Mouse (Mus musculus): ENCODE results near the gene Sema5b. TPM values are rescaled to one million over a fixed set of nuclear protein-coding genes. Genes with fewer than 3 reads are reported as not detected.

The Sema5b gene
- polyA plus RNA-seq, 1 experiment from 2014 or later = 15.1 TPM

DNA sequence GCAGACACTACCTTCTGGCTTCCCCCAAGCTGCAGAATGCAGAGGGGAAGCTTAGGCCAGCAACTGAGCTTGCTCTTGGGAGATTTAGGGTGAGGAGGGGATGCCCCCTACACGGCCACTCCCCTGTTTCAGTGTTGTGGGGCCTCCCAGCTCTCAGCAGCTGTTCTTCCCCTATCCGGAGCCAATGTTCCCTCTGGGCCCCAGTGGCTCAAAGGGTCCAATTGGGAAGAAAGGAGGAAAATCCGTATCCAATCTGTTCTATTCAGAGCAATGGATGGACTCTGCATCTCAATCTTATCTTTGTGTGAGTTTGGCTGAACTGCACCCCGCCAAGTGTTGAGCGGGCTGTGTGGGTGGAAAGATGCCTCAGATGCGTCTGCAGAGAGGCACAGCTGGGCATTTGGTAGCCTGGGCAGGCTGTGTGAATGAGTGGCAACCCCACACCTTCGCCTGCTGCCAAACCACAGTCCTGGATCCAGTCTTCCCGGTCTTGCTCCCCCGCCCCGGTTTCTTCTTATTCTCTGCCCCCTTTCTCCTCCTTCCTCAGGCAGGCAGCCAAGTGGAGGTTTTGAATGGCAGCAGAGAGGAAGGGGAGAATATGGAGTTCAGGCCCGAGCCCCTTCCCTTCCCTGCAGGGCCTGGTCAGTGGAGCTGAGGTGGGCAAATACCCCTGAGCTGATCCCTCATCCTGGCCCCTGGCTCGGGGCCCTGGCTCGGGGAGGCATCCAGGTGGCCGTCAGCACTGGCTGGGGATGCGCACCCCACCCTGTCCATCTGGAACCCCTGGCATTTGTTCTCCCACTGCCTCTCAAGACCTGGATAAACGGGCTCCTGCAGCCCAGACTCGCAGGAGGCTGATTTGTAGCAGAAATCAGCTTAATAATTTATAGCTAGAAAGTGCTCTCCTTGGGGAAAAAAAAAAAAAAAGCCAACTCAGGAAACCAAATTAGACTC, 73.2 kb downstream of the Sema5b start:
- Histone ChIP-seq H3K4me3 (ENCODE audit: low read length) (no peak overlapping the region), H3K9ac (ENCODE audit: low read depth, low read length) (peak overlapping the region; percentile 31; the same call in 1 of the 2 replicates), H3K4me2 (ENCODE audit: low read length) (peak overlapping the region; percentile 33), H3K27ac (ENCODE audit: low read depth, low read length) (peak overlapping the region; percentile 74), H3K36me3 (ENCODE audit: control insufficient read depth, insufficient read depth, low read length) (no peaks in the 10 kb centered on the region), H3K27me3 (replicated peaks; ENCODE audit: control insufficient read depth, insufficient read depth, low read length) (no peaks in the 10 kb centered on the region), H3K4me1 (ENCODE audit: control insufficient read depth, insufficient read depth, low read depth, low read length) (peaks cover 17% of the 10 kb centered on the region), H3K9me3 (ENCODE audit: control insufficient read depth, low read length) (no peaks in the 10 kb centered on the region)
- 18% methylated on average over 17 of the region's 17 CpGs for WGBS
- ATAC-seq = peak; percentile 89

DNA sequence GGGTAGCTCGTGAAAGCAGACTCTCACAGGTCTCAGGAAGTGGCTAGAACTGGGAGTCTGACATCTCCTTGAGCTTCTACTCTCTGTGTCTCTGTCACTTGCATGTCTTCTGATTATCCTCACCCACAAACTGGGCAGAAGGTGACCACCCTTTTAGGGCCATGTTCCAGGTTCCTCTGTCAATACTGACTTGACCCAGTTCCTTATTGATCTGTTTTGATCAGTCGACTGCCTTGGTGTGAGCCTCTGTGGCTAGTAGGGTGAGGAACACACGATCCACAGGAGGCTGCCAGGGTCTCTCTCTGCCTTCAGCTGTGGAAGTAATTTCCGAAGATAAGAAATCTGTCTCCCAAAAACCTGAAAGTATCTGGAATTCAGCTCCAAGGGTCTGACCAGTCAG, 76.8 kb downstream of the Sema5b start:
- H3K4me3 ChIP-seq (ENCODE audit: low read length) = no peak overlapping the region
- no peak overlapping the region for H3K27ac ChIP-seq (ENCODE audit: low read depth, low read length)
- no peak overlapping the region for H3K9ac ChIP-seq (ENCODE audit: low read depth, low read length)
- no peaks in the 10 kb centered on the region for H3K27me3 ChIP-seq (replicated peaks; ENCODE audit: control insufficient read depth, insufficient read depth, low read length)
- H3K36me3 ChIP-seq (ENCODE audit: control insufficient read depth, insufficient read depth, low read length) = no peaks in the 10 kb centered on the region
- no peaks in the 10 kb centered on the region for H3K9me3 ChIP-seq (ENCODE audit: control insufficient read depth, low read length)
- no peak for ATAC-seq
- no peak overlapping the region for H3K4me2 ChIP-seq (ENCODE audit: low read length)
- 87% methylated on average over 4 of the region's 4 CpGs for WGBS
- peaks cover 17% of the 10 kb centered on the region for H3K4me1 ChIP-seq (ENCODE audit: control insufficient read depth, insufficient read depth, low read depth, low read length)

DNA sequence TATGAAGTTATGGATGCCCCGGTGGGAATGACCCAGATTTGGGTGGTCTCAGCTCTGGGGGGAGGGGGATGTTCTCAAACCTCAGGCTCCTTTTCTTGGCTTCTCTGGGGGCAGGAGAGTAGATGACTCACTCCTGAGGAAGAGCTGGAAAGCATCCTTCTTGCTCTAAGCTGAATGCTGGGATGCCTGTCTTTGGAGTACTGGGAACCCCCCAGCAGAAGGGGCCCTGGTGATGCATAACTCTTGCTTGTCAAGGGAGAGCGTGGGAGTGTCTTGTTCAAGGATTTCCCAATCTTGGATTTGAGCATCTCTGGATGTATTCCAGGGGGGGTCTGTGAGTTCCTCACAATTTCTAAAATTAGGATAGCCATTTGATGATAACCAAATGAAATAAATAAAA, 82.1 kb downstream of the Sema5b start:
- no peaks in the 10 kb centered on the region for H3K27me3 ChIP-seq (replicated peaks; ENCODE audit: control insufficient read depth, insufficient read depth, low read length)
- peaks cover 16% of the 10 kb centered on the region for H3K4me1 ChIP-seq (ENCODE audit: control insufficient read depth, insufficient read depth, low read depth, low read length)
- H3K4me3 ChIP-seq (ENCODE audit: low read length) = no peak overlapping the region
- ATAC-seq = no peak
- no peaks in the 10 kb centered on the region for H3K9me3 ChIP-seq (ENCODE audit: control insufficient read depth, low read length)
- no peak overlapping the region for H3K4me2 ChIP-seq (ENCODE audit: low read length)
- no peak overlapping the region for H3K9ac ChIP-seq (ENCODE audit: low read depth, low read length)
- no peak overlapping the region for H3K27ac ChIP-seq (ENCODE audit: low read depth, low read length)
- H3K36me3 ChIP-seq (ENCODE audit: control insufficient read depth, insufficient read depth, low read length) = no peaks in the 10 kb centered on the region
- WGBS = 91% methylated on average over 2 of the region's 2 CpGs

DNA sequence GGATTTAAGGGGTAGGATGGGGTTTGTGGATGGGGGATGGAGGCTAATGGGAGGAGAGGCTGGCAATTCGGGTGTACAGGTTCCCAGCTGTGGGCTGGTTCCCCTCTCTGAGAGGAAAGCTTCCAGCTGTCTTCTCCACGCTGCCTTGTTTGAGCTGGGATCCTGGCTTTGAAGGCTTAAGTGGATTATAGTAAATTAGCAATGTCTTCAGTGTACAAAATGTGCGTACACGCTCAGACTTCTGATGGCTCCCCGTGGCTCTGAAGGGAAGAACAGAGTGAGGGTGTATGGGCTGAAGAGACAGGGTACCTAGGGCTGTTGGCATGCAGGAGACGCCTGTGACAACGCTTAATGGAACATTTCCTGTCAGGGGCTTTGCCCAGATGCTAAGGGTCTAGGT, 83.0 kb downstream of the Sema5b start:
- 46% methylated on average over 7 of the region's 7 CpGs for WGBS
- Histone ChIP-seq H3K4me2 (ENCODE audit: low read length) (no peak overlapping the region), H3K27me3 (replicated peaks; ENCODE audit: control insufficient read depth, insufficient read depth, low read length) (no peaks in the 10 kb centered on the region), H3K9ac (ENCODE audit: low read depth, low read length) (no peak overlapping the region), H3K4me3 (ENCODE audit: low read length) (no peak overlapping the region), H3K4me1 (ENCODE audit: control insufficient read depth, insufficient read depth, low read depth, low read length) (peaks cover 16% of the 10 kb centered on the region), H3K27ac (ENCODE audit: low read depth, low read length) (no peak overlapping the region), H3K36me3 (ENCODE audit: control insufficient read depth, insufficient read depth, low read length) (no peaks in the 10 kb centered on the region), H3K9me3 (ENCODE audit: control insufficient read depth, low read length) (no peaks in the 10 kb centered on the region)
- ATAC-seq = peak; percentile 24; the same call in 1 of the 2 replicates

DNA sequence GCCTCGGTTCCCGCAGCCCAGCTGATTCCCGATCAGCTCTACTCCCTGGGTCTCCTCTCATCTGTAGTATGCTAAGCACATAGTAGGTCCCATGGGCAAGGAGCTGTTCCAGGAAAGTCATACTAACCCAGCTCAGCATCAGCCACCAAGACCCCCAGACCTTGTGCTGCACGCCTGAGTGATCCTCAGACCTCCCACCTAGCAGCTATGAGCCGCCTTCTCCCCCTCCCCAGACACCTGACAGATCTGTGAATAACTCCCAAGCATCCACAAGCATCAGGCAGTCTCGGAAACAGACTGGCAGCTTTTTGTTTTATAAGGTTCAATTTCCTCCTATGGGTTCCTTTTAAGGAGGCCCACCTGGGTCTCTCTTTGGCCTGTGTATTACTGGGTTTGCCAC, 83.9 kb downstream of the Sema5b start:
- no peaks in the 10 kb centered on the region for H3K27me3 ChIP-seq (replicated peaks; ENCODE audit: control insufficient read depth, insufficient read depth, low read length)
- WGBS = 28% methylated on average over 6 of the region's 6 CpGs
- no peaks in the 10 kb centered on the region for H3K9me3 ChIP-seq (ENCODE audit: control insufficient read depth, low read length)
- peaks cover 16% of the 10 kb centered on the region for H3K4me1 ChIP-seq (ENCODE audit: control insufficient read depth, insufficient read depth, low read depth, low read length)
- H3K27ac ChIP-seq (ENCODE audit: low read depth, low read length) = peak overlapping the region; percentile 45
- H3K4me2 ChIP-seq (ENCODE audit: low read length) = 0 out of 2 replicates have a peak overlapping the region, but pooled peaks have one; percentile 0
- H3K4me3 ChIP-seq (ENCODE audit: low read length) = no peak overlapping the region
- no peak overlapping the region for H3K9ac ChIP-seq (ENCODE audit: low read depth, low read length)
- H3K36me3 ChIP-seq (ENCODE audit: control insufficient read depth, insufficient read depth, low read length) = no peaks in the 10 kb centered on the region
- peak; percentile 34 for ATAC-seq

DNA sequence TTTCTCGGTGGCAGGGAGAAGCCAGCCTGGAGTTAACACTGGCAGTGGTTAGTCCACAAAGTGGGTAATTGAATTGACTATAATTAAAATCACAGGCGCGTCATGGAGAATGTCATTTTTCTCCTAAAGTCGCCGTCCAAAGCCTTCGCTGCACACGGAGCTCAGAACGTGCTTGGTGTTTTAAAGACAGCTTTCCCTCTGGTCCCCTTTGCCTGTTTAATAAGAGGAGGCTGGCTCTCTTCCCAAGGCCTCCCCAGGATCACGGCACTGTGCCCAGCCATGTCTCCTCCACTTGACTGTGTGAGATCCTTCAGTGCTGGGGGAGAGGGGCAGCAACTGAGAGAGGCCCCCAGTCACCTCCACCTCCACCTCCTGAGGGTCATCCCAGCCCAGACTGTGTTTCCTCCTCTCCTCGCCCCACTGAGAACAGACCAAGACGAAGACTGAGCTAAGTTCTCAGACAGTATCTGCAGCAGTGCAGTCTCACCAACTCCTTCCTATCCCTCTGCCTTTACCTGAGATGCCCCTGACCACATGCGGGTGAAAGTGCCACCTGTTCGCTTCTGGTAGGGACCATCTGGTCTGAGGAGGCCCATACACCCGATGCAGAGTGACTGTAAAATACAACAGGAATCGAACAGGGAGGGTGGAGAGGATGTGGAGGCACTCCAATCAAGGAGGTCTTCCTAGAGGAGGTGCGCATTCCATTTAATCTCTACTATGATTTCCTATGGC, 84.5 kb downstream of the Sema5b start:
- 42% methylated on average over 16 of the region's 16 CpGs for WGBS
- H3K9me3 ChIP-seq (ENCODE audit: control insufficient read depth, low read length) = no peaks in the 10 kb centered on the region
- 0 out of 2 replicates have a peak overlapping the region, but pooled peaks have one; percentile 0 for H3K4me2 ChIP-seq (ENCODE audit: low read length)
- H3K36me3 ChIP-seq (ENCODE audit: control insufficient read depth, insufficient read depth, low read length) = no peaks in the 10 kb centered on the region
- ATAC-seq = peak; percentile 78
- peak overlapping the region; percentile 45 for H3K27ac ChIP-seq (ENCODE audit: low read depth, low read length)
- no peak overlapping the region for H3K9ac ChIP-seq (ENCODE audit: low read depth, low read length)
- peaks cover 21% of the 10 kb centered on the region for H3K4me1 ChIP-seq (ENCODE audit: control insufficient read depth, insufficient read depth, low read depth, low read length)
- H3K4me3 ChIP-seq (ENCODE audit: low read length) = no peak overlapping the region
- no peaks in the 10 kb centered on the region for H3K27me3 ChIP-seq (replicated peaks; ENCODE audit: control insufficient read depth, insufficient read depth, low read length)

DNA sequence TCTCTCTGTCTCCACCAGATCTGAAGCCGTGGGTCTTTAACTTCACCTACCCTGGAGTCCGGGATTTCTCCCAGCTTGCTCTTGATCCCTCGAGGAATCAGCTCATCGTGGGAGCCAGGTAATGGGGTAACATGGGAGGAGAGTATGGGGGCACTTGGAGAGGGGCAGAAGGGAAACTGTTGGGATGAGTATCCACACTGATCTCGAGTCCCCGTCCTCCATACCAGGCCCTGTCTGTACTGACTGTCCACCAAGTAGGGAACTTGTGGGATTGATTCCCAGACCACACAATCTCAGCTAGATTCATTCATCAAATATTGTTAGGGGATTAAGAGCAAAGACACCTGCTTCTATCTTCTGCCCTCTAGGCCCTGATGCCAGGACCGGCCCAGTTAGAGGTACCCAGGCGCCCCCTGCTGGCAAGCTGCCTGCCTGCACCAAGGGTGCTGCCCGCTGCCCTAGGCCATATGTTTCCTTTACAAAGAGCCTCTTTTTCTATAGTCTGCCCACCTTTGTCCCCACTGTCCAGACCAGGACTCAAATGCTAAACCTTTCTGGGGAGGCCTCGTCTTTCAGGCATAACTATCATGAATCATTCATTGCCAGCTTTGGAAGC, 87.2 kb downstream of the Sema5b start:
- no peaks in the 10 kb centered on the region for H3K36me3 ChIP-seq (ENCODE audit: control insufficient read depth, insufficient read depth, low read length)
- no peaks in the 10 kb centered on the region for H3K27me3 ChIP-seq (replicated peaks; ENCODE audit: control insufficient read depth, insufficient read depth, low read length)
- no peaks in the 10 kb centered on the region for H3K9me3 ChIP-seq (ENCODE audit: control insufficient read depth, low read length)
- H3K9ac ChIP-seq (ENCODE audit: low read depth, low read length) = no peak overlapping the region
- 39% methylated on average over 10 of the region's 10 CpGs for WGBS
- no peak overlapping the region for H3K4me2 ChIP-seq (ENCODE audit: low read length)
- H3K27ac ChIP-seq (ENCODE audit: low read depth, low read length) = no peak overlapping the region
- peaks cover 27% of the 10 kb centered on the region for H3K4me1 ChIP-seq (ENCODE audit: control insufficient read depth, insufficient read depth, low read depth, low read length)
- H3K4me3 ChIP-seq (ENCODE audit: low read length) = no peak overlapping the region
- no peak for ATAC-seq

DNA sequence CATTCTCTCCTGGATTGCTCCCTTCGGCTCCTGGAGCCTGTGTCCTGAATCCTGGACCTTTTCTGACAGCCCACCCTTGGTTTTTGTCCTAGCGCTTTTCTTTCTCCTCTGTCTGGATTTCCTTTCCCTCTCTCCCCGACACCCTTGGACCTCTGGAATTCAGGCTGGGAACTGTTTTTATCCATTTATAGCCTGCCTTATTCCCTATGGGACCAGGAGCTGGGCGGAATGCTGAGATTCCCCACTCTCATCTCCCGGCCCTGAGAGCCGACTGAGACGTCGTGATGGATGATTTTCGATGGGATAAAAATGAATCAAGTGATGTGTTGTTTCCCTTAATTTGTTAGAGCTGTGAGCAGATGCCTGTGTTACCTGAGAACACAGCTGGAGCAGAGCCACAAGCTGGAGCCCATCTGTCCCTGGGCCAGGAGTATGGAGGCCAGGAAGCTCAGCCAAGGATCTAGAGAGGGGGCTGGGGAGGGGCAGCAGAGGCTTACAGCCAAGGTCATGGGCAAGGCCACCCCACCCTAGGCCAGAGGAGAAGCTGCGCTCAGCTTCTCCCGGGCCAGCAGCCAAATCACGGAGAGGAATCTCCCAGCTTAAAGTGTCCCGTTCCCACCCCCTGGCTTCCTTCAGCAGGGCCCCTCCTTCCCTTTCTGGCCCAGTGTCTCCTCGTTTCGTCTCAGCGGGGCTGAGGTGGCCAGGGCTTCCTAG, 89.7 kb downstream of the Sema5b start:
- peak; percentile 66 for ATAC-seq
- H3K27ac ChIP-seq (ENCODE audit: low read depth, low read length) = peak overlapping the region; percentile 59
- WGBS = 51% methylated on average over 14 of the region's 16 CpGs
- peaks cover 12% of the 10 kb centered on the region for H3K4me1 ChIP-seq (ENCODE audit: control insufficient read depth, insufficient read depth, low read depth, low read length)
- H3K4me2 ChIP-seq (ENCODE audit: low read length) = no peak overlapping the region
- H3K27me3 ChIP-seq (replicated peaks; ENCODE audit: control insufficient read depth, insufficient read depth, low read length) = no peaks in the 10 kb centered on the region
- no peaks in the 10 kb centered on the region for H3K9me3 ChIP-seq (ENCODE audit: control insufficient read depth, low read length)
- no peak overlapping the region for H3K4me3 ChIP-seq (ENCODE audit: low read length)
- no peak overlapping the region; the same call in none of the 2 replicates for H3K9ac ChIP-seq (ENCODE audit: low read depth, low read length)
- no peaks in the 10 kb centered on the region for H3K36me3 ChIP-seq (ENCODE audit: control insufficient read depth, insufficient read depth, low read length)
